Mouse (Mus musculus) CD8-positive naive resting alpha-beta T cell, adult 2 months (primary cell): ENCODE measurements around the gene Arih2.
A peak's percentile ranks its signal among the peaks of the same experiment; 100 is the strongest.
"Not testable (repeated sequence)": the region's sequence is repeated elsewhere in the genome, so short reads cannot be mapped to it uniquely, and the experiment has no call there.

ENCODE experiments used
- DNase-seq, 2 experiments: peaks; one replicate each; pipeline ENCODE4 v3.0.0; 2022; ENCODE audit warnings: low read depth in 2 of 2, low spot score in 2 of 2

Arih2 gene

GRCm38 (mm10) chr9:108649561-108650440, 615 bp upstream of the Arih2 start:
- DNase-seq, result peak; percentile 19 to 27

- no peak for DNase-seq
Observed at GRCm38 (mm10) chr9:108648166-108648565, 1.0 kb downstream of the Arih2 start.

GRCm38 (mm10) chr9:108639825-108640224, 9.4 kb downstream of the Arih2 start:
- no peak for DNase-seq

GRCm38 (mm10) chr9:108635415-108635814, 13.8 kb downstream of the Arih2 start:
- DNase-seq, result no peak

GRCm38 (mm10) chr9:108633846-108634245, 15.3 kb downstream of the Arih2 start:
- DNase-seq, result no peak

- no peak for DNase-seq
Observed at GRCm38 (mm10) chr9:108632375-108632774, 16.8 kb downstream of the Arih2 start.

GRCm38 (mm10) chr9:108631631-108632256, 17.4 kb downstream of the Arih2 start:
- DNase-seq, result no peak

GRCm38 (mm10) chr9:108630683-108631082, 18.5 kb downstream of the Arih2 start:
- DNase-seq, result no peak

GRCm38 (mm10) chr9:108628141-108628540, 21.0 kb downstream of the Arih2 start:
- no peak for DNase-seq

- DNase-seq, result no peak
Observed at GRCm38 (mm10) chr9:108626498-108626897, 22.7 kb downstream of the Arih2 start.

- peak in 1 of 2 experiments; percentile 17 for DNase-seq
Observed at GRCm38 (mm10) chr9:108617301-108617700, 31.9 kb downstream of the Arih2 start.

- DNase-seq, result no peak
Observed at GRCm38 (mm10) chr9:108611488-108611887, 37.7 kb downstream of the Arih2 start.

GRCm38 (mm10) chr9:108608889-108609288, 40.3 kb downstream of the Arih2 start:
- DNase-seq, result no peak

GRCm38 (mm10) chr9:108607929-108608328, 41.3 kb downstream of the Arih2 start:
- not testable (repeated sequence) for DNase-seq

- no peak for DNase-seq
Observed at GRCm38 (mm10) chr9:108601986-108602385, 47.2 kb downstream of the Arih2 start.

GRCm38 (mm10) chr9:108600011-108600410, 49.2 kb downstream of the Arih2 start:
- no peak for DNase-seq

GRCm38 (mm10) chr9:108599021-108599566, 50.1 kb downstream of the Arih2 start:
- DNase-seq, result no peak

GRCm38 (mm10) chr9:108596998-108597764, 52.0 kb downstream of the Arih2 start, which contains the start of gene P4htm:
Gene P4htm (minus strand): TSS chr9:108597667.
- peak; percentile 37 to 48 for DNase-seq

- DNase-seq, result no peak
Observed at GRCm38 (mm10) chr9:108594354-108594753, 54.8 kb downstream of the Arih2 start.

- no peak for DNase-seq
Observed at GRCm38 (mm10) chr9:108591462-108591861, 57.7 kb downstream of the Arih2 start.

GRCm38 (mm10) chr9:108589229-108589628, 60.0 kb downstream of the Arih2 start:
- no peak for DNase-seq
